Mouse (Mus musculus) CD4-positive helper T cell, adult 2 months (primary cell): ENCODE measurements around the gene 1700001J03Rik.
A peak's percentile ranks its signal among the peaks of the same experiment; 100 is the strongest.
"Not testable (repeated sequence)": the region's sequence is repeated elsewhere in the genome, so short reads cannot be mapped to it uniquely, and the experiment has no call there.

Source experiments
- DNase-seq: peaks from one replicate; pipeline ENCODE4 v3.0.0-alpha.2; 2012; ENCODE audit warnings: low read depth, missing footprints, low spot score

The 1700001J03Rik gene

GRCm38 (mm10) chr5:146188144-146188543 lies 3.0 kb upstream of the 1700001J03Rik start:
- DNase-seq: no peak

DNA sequence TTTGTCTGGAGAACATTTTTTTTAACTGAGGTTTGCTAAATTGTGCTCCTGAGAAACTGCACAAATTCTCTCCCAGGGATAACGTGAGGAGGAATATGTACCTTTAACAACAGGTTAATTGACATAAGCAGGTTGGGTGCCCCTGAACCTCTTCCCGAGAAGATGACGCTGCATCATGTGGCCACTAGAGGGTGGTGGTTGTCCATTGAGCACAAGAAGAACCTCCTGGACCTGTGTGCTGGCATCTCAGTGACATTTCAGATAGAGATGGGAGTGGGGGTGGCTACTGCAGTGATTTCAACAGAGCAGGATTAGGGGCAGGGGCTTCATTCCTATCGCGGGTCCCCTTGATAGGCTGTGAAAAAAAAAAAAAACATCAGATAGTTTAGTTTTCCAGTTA lies 2.3 kb upstream of the 1700001J03Rik start:
- DNase-seq: peak; percentile 54

DNA sequence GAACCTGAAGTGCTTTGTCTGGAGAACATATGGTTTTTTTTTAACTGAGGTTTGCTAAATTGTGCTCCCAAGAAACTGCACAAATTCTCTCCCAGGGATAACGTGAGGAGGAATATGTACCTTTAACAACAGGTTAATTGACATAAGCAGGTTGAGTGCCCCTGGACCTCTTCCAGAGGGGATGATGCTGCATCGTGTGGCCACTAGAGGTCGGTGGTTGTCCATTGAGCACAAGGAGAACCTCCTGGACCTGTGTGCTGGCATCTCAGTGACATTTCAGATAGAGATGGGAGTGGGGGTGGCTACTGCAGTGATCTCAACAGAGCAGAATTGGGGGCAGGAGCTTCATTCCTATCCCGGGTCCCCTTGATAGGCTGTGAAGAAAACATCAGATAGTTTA lies 12.4 kb downstream of the 1700001J03Rik start:
- not testable (repeated sequence) for DNase-seq

DNA sequence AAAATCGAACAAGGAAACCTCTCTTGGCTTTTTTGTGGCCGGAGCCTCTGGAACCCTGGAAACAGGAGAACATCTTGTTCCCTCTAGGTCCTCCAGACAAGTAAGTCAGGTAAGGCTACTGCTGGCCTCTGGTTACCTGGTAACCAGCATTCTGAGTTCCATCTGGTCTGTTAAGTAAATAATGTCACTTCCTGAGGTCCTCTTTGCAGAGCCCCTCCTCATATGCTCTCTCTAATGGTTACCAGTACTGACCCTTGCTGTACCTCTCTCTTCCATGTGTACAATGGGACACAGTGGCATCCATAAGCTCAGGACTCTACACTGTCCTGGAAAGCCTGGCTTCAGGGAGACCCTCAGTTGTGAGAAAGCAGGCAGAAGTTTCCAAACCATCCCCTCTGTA lies 14.5 kb downstream of the 1700001J03Rik start, which contains the start of gene Gm6309:
Gm6309 (minus strand) TSS at position 101 of the 400 bp plus-strand sequence.
- DNase-seq: not testable (repeated sequence)

DNA sequence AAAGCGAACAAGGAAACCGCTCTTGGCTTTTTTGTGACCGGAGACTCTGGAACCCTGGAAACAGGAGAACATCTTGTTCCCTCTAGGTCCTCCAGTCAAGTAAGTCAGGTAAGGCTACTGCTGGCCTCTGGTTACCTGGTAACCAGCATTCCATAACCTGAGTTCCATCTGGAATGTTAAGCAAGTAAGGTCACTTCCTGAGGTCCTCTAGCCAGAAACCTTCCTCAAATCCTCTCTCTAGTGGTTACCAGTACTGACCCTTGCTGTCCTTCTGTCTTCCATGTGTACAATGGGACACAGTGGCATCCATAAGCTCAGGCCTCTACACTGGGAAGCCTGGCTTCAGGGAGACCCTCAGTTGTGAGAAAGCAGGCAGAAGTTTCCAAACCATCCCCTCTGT lies 24.7 kb downstream of the 1700001J03Rik start, which contains the start of gene Gm5565:
Gm5565 (minus strand) TSS at position 101 of the 400 bp plus-strand sequence.
- not testable (repeated sequence) for DNase-seq

GRCm38 (mm10) chr5:146158326-146158725 lies 26.8 kb downstream of the 1700001J03Rik start:
- not testable (repeated sequence) for DNase-seq

- no peak for DNase-seq
Observed at GRCm38 (mm10) chr5:146150454-146150853, 34.6 kb downstream of the 1700001J03Rik start.

- DNase-seq: peak; percentile 8
Observed at GRCm38 (mm10) chr5:146147903-146148302, 37.2 kb downstream of the 1700001J03Rik start.
